Mouse (Mus musculus): ENCODE measurements around the gene Ero1lb.

- TF ChIP-seq CTCF (conservative IDR thresholded peaks at IDR 0.05 in 1 of 2, IDR thresholded peaks at IDR 0.05 in 1 of 2; ENCODE audit: low read depth in 2 of 2, low read length in 2 of 2) (no peak), MAFK (IDR thresholded peaks at IDR 0.05; ENCODE audit: insufficient replicate concordance, low read length) (no peak), POLR2A (IDR thresholded peaks at IDR 0.05; ENCODE audit: low read depth, low read length) (no peak), USF2 (conservative IDR thresholded peaks at IDR 0.05; ENCODE audit: low read depth, low read length) (no peak), ZMIZ1 (IDR thresholded peaks at IDR 0.05; ENCODE audit: low read depth, low read length) (no peak), SMC3 (IDR thresholded peaks at IDR 0.05; ENCODE audit: low read depth, low read length) (no peak), TBP (conservative IDR thresholded peaks at IDR 0.05; ENCODE audit: low read depth, low read length) (no peak), JUND (conservative IDR thresholded peaks at IDR 0.05; ENCODE audit: low read depth, low read length) (no peak), ZC3H11A (IDR thresholded peaks at IDR 0.05; ENCODE audit: low read depth, low read length) (no peak), JUN (IDR thresholded peaks at IDR 0.05; ENCODE audit: insufficient read depth, low read depth, low read length) (no peak)
Measured at GRCm38 (mm10) chr13:12568597-12569469, 3.2 kb downstream of the Ero1lb start.
